Mouse (Mus musculus) midbrain, embryonic 16.5 days (tissue): Measurements from ENCODE around the gene Sf3a2. TPM values are rescaled to one million over a fixed set of nuclear protein-coding genes. Genes with fewer than 3 reads are reported as not detected.

ENCODE experiments used
- ATAC-seq: fragments of 200-750 bp; cut with Nextera tagmentation; 2 replicates; pipeline ENCODE4 v1.8.0; 2017; ENCODE audit warnings: moderate TSS enrichment
- H3K27ac ChIP-seq: fragments of 300-500 bp; sonication (generic); 2 replicates; pipeline ENCODE4 v1.5.1; 2014; ENCODE audit warnings: mild to moderate bottlenecking, low read length, mixed read lengths
- H3K27me3 ChIP-seq: fragments of 300-500 bp; sonication (generic); 2 replicates; pipeline ENCODE4 v1.6.1; 2014; ENCODE audit warnings: low read depth, low read length, mixed read lengths; ENCODE audit not compliant: control insufficient read depth, insufficient read depth
- H3K36me3 ChIP-seq: fragments of 300-500 bp; sonication (generic); 2 replicates; pipeline ENCODE4 v1.6.1; 2014; ENCODE audit warnings: mild to moderate bottlenecking, low read length, moderate library complexity, mixed read lengths; ENCODE audit not compliant: control insufficient read depth, insufficient read depth
- H3K4me1 ChIP-seq: fragments of 300-500 bp; sonication (generic); 2 replicates; pipeline ENCODE4 v1.6.1; 2014; ENCODE audit warnings: mild to moderate bottlenecking, low read length, mixed read lengths; ENCODE audit not compliant: control insufficient read depth, insufficient read depth
- H3K4me2 ChIP-seq: fragments of 300-500 bp; sonication (generic); 2 replicates; pipeline ENCODE4 v1.6.1; 2014; ENCODE audit warnings: mild to moderate bottlenecking, low read length, mixed read lengths
- H3K4me3 ChIP-seq: fragments of 300-500 bp; sonication (generic); 2 replicates; pipeline ENCODE4 v1.5.1; 2014; ENCODE audit warnings: low read depth, mild to moderate bottlenecking, low read length, moderate library complexity, mixed read lengths
- H3K9ac ChIP-seq: fragments of 300-500 bp; sonication (generic); 2 replicates; pipeline ENCODE4 v1.6.1; 2014; ENCODE audit warnings: low read depth, low read length, mixed read lengths
- H3K9me3 ChIP-seq: fragments of 300-500 bp; sonication (generic); replicated peaks from 2 replicates; pipeline ENCODE4 v1.6.1; 2014; ENCODE audit warnings: mild to moderate bottlenecking, low read length, mixed read lengths; ENCODE audit not compliant: control insufficient read depth, poor library complexity, severe bottlenecking
- WGBS: fragments of 180-500 bp; shearing (Covaris S2); extraction: QIAGEN DNeasy Blood & Tissue Kit; methylation state at CpG from one replicate; pipeline ENCODE4 v1.1.7; 2014; 5-methylcytosine and 5-hydroxymethylcytosine counted together
- polyA plus RNA-seq: library from polyadenylated mRNA; unstranded; fragments of >200 nt; fragmentation: Nextera tagmentation; extraction: Ambion mirVana; gene quantifications from 2 replicates; pipeline ENCODE4 v1.2.1, GENCODE M21; 2015

Sf3a2 gene
- polyA plus RNA-seq = 57.8 and 60.6 TPM in 2 replicates

DNA sequence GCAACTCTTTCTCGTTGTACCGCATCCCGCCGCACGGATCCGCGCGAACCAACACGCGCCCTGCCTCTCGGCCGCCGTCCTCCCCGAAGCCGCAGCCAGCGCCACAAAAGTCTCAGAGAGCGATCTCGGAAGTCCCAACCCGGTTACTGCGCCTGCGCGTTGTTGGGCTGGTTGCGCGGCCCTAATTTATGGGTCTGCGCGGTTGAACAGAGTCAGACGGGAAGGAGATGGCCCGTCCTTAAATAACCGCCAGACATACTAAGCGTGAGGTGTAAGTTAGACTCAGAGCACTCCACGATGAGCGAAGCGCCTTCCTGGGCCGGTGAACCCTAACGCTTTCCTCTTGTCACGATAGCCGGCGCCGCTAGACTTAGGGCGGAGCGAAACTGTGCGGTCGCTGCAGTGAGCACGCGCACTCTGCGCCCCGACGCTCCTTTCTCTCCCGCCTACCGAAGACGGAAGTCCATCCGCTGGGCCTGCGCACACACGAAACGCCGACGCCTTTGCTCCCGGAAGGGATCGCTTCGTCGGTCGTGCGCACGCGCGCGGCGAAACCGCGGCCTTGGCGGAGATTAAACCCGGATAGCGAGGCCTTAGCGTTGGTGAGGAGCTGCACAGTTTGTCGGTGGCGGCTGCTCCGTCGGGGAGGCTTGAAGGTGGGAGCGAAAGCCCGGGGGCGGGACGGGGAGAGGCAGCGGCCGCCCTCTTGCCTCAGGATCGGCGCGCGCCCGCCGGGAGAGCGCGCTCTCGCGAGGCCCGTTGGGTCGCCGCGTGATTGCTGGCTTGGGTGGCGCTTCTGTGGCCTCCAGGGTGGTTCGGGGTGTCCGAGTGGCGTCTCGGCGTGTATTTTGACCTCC is at the start of gene Sf3a2, which contains the start of gene Plekhj1:
Gene Sf3a2, plus strand, starts transcription at position 49 of the 857 bp plus-strand sequence.
Gene Plekhj1, minus strand, starts transcription at position 477 of the 857 bp plus-strand sequence.
- peak; percentile 93 for ATAC-seq
- Histone ChIP-seq H3K36me3 (peaks cover 17% of the 10 kb centered on the region), H3K9ac (peak within 1 kb of the TSS; percentile 96)

DNA sequence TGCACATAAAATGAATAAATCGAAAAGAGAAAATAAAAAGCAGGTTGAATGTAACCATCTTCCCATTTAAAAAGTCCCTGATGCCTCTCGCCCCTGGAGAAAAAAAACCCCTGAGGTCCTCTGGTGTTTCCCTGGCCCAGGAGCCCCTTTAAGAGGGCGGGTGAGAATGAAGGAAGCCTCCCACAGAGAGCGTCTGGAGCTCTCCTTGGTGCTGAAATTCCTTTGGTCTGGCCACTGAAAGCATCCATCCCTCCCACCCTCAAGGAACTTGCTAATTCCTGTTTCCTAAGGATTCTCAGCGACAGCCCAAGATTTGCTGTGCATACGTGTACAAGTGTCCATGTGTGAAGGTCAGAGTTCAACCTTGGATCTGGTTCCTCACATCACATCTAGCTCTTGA is 49.4 kb upstream of the Sf3a2 start:
- ATAC-seq = no peak
- H3K4me1 ChIP-seq = peaks cover 3% of the 10 kb centered on the region
- WGBS = 16% methylated on average over 6 of the region's 6 CpGs
- H3K4me2 ChIP-seq = no peak overlapping the region
- no peak overlapping the region for H3K4me3 ChIP-seq
- H3K36me3 ChIP-seq = no peaks in the 10 kb centered on the region
- H3K27ac ChIP-seq = no peak overlapping the region
- H3K9ac ChIP-seq = no peak overlapping the region
- H3K27me3 ChIP-seq = no peaks in the 10 kb centered on the region; the same call in 1 of the 2 replicates
- no peaks in the 10 kb centered on the region for H3K9me3 ChIP-seq

More for the DNA sequence above, at the start of gene Sf3a2, which contains the start of gene Plekhj1:
- Histone ChIP-seq H3K4me2 (peak within 1 kb of the TSS; percentile 75), H3K27me3 (no peaks in the 10 kb centered on the region), H3K4me1 (peaks cover 21% of the 10 kb centered on the region), H3K4me3 (peak within 1 kb of the TSS; percentile 74), H3K27ac (peak within 1 kb of the TSS; percentile 96), H3K9me3 (no peaks in the 10 kb centered on the region)
- WGBS = under 1% methylated on average over 98 of the region's 104 CpGs

DNA sequence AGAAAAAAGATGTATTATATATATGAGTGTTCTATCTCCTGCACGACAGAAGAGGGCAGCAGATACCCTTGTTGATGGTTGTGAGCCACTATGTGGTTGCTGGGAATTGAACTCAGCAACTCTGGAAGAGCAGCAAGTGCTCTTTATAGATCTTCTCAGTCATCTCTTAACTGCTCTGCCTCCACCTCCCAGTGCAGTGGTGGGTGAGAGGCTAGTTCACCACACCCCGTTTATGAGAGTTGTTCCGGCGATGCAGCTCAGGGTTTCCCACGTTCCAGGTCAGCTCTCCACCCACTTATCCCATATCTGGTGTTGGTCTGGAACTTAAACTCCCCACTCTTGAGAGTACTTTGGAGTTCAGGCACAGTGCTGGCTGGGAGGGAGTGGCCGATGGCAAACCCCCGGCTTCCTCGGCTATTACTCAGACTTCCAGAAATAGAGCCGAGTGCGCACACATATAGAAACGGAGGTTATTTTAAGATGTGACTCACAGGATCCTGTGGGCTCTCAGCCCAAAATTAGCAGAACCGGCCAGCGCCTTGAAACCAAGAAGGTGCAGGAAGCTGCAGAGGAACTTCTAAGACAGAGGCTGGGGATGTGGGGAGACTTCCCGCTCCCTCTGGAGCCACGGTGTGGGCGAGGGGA is 46.7 kb upstream of the Sf3a2 start:
- Histone ChIP-seq H3K4me1 (peaks cover 13% of the 10 kb centered on the region), H3K9me3 (no peaks in the 10 kb centered on the region), H3K4me2 (peak overlapping the region; percentile 8; the same call in 1 of the 2 replicates), H3K27ac (no peak overlapping the region), H3K27me3 (no peaks in the 10 kb centered on the region; the same call in 1 of the 2 replicates), H3K36me3 (no peaks in the 10 kb centered on the region), H3K4me3 (no peak overlapping the region), H3K9ac (peak overlapping the region; percentile 28; the same call in 1 of the 2 replicates)
- WGBS = 16% methylated on average over 16 of the region's 16 CpGs
- no peak for ATAC-seq

DNA sequence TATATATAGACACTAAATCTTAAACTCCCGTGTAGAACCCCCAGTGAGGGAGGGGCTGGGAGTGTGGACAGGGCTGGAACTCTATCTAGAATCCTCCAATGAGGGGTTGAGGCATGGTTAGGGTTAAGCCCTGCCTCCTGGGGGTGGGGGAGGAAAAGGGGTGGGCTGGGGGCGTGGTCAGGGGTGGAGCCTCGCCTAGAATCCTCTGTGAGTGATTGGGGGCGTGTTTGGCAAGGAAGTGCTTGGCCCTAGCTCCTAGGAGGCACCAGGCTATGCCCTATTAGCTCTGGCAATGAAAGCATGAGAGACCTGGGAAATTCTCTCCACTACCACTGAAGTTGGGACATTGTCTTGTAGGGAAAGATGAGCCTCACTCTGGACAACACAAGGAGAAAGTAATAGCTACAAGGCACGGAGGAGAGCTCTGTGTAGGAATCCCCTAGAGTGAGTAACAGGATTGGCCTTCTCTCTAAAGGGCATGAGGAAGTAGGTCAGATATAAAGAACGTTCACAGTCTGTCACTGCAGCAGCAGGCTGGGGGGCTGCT is 45.8 kb upstream of the Sf3a2 start:
- H3K4me1 ChIP-seq = peaks cover 22% of the 10 kb centered on the region
- 5% methylated on average over 6 of the region's 6 CpGs for WGBS
- no peak overlapping the region for H3K27ac ChIP-seq
- peak overlapping the region; percentile 8; the same call in 1 of the 2 replicates for H3K4me2 ChIP-seq
- no peak overlapping the region for H3K9ac ChIP-seq
- H3K4me3 ChIP-seq = no peak overlapping the region
- no peak for ATAC-seq
- no peaks in the 10 kb centered on the region; the same call in 1 of the 2 replicates for H3K27me3 ChIP-seq
- no peaks in the 10 kb centered on the region for H3K9me3 ChIP-seq
- H3K36me3 ChIP-seq = no peaks in the 10 kb centered on the region

DNA sequence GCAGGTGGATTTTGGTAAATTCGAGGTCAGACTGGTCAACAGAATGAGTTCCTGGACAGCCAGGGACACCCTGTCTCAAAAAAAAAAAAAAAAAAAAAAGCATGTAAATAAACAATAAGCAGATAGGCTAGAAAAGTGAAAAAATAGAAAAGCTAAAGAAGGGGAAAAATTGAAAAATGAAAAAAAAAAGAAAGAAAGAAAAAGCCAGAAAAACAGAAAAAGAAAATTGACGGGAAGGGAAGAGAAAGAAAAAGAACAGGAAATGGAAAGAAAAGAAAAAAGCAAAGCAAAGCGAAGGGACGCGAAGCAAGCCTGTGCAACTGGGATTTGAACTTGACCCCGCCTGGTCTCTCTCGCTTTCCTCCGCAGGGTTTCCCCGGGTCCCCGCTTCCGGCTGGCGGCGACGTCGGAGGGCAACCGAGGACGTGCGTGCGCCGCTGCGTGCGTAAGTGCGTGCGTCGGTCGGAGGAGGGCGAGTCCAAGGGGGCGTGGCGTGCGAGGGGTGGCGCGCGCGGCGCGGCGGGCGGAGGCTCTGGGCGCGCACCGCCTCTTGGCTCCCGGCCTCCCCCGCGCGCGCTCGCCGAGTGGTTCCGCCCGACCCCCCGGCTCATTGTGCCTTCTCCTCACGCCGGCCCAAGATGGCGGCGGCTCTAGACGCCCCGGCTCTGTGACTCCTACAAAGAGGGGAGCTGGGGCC is 43.3 kb upstream of the Sf3a2 start, which contains the start of gene Dot1l:
Gene Dot1l, plus strand, starts transcription at position 613 of the 697 bp plus-strand sequence.
- peaks cover 32% of the 10 kb centered on the region for H3K4me1 ChIP-seq
- H3K9me3 ChIP-seq = no peaks in the 10 kb centered on the region
- peak within 1 kb of the TSS; percentile 77 for H3K4me3 ChIP-seq
- peak within 1 kb of the TSS; percentile 81 for H3K9ac ChIP-seq
- peak; percentile 91 for ATAC-seq
- WGBS = 2% methylated on average over 33 of the region's 57 CpGs
- H3K27ac ChIP-seq = peak within 1 kb of the TSS; percentile 87
- no peaks in the 10 kb centered on the region for H3K27me3 ChIP-seq
- peak within 1 kb of the TSS; percentile 98 for H3K4me2 ChIP-seq
- H3K36me3 ChIP-seq = no peaks in the 10 kb centered on the region

DNA sequence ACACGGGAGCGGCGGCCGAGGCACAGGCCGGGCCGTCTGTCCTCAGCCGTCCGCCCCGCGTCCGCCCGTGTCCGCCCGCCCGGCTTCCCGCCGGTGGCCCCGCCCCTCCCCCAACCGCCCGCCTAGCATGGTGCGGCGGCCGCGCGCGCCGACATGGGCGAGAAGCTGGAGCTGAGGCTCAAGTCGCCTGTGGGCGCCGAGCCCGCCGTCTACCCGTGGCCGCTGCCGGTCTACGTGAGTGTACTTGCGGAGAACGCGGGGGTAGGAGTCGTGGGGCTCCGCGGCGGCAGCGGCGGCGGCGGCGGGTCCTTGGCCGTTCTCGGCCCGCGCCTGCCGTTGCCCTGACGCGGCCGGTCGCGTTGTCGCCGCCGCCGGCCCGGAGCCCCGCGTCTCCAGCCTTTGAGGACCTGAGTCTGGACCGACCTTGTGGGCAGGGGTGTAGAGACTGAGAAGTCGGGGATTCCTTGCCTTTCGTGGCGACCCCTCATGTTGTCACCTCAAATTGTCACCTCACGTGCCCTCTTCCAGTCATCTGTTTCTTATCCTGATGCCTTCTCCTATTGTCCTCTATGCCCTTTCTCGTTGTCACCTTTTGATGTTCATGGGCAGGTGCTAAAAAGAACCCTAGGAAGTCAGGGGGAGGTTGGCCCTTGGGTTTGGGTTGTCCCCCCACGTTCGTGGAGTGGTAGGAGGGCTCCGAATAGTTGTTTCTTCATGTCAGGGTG is 42.5 kb upstream of the Sf3a2 start:
- under 1% methylated on average over 69 of the region's 75 CpGs for WGBS

GRCm38 (mm10) chr10:80756099-80756498 is 41.9 kb upstream of the Sf3a2 start:
- Histone ChIP-seq H3K4me3 (peak overlapping the region; percentile 77), H3K27ac (no peak overlapping the region), H3K9ac (peak overlapping the region; percentile 81), H3K27me3 (no peaks in the 10 kb centered on the region), H3K4me2 (peak overlapping the region; percentile 98), H3K4me1 (peaks cover 32% of the 10 kb centered on the region), H3K36me3 (no peaks in the 10 kb centered on the region), H3K9me3 (no peaks in the 10 kb centered on the region)
- WGBS = 40% methylated on average over 3 of the region's 3 CpGs
- ATAC-seq = no peak

More for the DNA sequence above, 42.5 kb upstream of the Sf3a2 start:
- Histone ChIP-seq H3K36me3 (no peaks in the 10 kb centered on the region), H3K9me3 (no peaks in the 10 kb centered on the region), H3K27ac (peak overlapping the region; percentile 87), H3K4me2 (peak overlapping the region; percentile 98), H3K4me3 (peak overlapping the region; percentile 77), H3K27me3 (no peaks in the 10 kb centered on the region), H3K9ac (peak overlapping the region; percentile 81), H3K4me1 (peaks cover 32% of the 10 kb centered on the region)
- ATAC-seq = peak; percentile 9

GRCm38 (mm10) chr10:80756509-80756908 is 41.5 kb upstream of the Sf3a2 start:
- Histone ChIP-seq H3K4me2 (peak overlapping the region; percentile 98), H3K27me3 (no peaks in the 10 kb centered on the region), H3K9me3 (no peaks in the 10 kb centered on the region), H3K4me1 (peaks cover 32% of the 10 kb centered on the region), H3K27ac (no peak overlapping the region), H3K36me3 (no peaks in the 10 kb centered on the region), H3K4me3 (peak overlapping the region; percentile 77), H3K9ac (peak overlapping the region; percentile 81)
- 74% methylated on average over 2 of the region's 2 CpGs for WGBS
- ATAC-seq = no peak
